Mouse (Mus musculus): Measurements from ENCODE around the gene Anp32a. TPM values are rescaled to one million over a fixed set of nuclear protein-coding genes. Genes with fewer than 3 reads are reported as not detected.

Gene Anp32a
- polyA plus RNA-seq, 1 experiment from 2014 or later: 103 TPM

DNA sequence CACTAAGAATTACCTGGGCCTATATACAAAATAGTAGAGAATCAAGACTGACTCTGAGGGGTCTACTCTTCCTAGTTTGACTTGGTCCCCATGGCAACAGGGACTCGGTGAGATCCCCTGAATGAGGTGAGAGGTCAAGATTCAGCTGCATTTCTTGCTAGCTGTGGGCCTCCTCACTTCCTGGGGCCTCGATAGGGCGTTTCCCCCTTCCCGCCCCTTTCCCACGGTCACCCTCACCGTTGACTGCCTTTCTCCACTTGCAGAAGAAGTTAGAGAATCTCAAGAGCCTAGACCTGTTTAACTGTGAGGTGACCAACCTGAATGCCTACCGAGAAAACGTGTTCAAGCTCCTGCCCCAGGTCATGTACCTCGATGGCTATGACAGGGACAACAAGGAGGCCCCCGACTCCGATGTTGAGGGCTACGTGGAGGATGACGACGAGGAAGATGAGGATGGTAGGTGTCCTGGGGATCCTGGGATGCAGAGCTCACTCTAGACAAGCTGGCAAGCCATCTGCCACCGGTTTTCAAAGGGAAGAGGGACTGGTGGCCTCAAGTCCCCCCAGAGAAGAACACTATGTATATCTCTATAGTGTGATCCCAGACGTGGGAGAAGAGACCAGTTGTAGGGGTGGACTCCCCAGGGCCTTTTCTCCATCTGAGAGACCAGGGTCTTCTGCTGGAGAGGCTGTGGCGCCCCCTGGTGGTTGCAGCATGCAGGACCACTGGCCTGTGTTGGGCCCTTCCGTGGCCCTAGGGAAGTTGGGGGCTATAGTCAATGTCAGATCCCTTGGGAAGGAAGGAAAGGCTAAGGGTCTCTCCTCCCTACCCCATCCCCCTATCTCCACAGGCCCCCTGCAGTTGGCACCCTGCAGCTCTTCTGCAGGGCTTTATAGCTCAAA lies 32.4 kb downstream of the Anp32a start:
- Histone ChIP-seq H3K27me3 (replicated peaks) (no peaks in the 10 kb centered on the region), H3K27ac (no peak overlapping the region), H3K4me2 (no peak overlapping the region), H3K9ac (no peak overlapping the region), H3K9me3 (no peaks in the 10 kb centered on the region), H3K4me1 (peaks cover under 1% of the 10 kb centered on the region), H3K36me3 (replicated peaks) (peaks cover 25% of the 10 kb centered on the region; the same call in 1 of the 2 replicates), H3K4me3 (no peak overlapping the region)
- no peak for ATAC-seq (replicated peaks)
- 63% methylated on average over 18 of the region's 18 CpGs for WGBS

DNA sequence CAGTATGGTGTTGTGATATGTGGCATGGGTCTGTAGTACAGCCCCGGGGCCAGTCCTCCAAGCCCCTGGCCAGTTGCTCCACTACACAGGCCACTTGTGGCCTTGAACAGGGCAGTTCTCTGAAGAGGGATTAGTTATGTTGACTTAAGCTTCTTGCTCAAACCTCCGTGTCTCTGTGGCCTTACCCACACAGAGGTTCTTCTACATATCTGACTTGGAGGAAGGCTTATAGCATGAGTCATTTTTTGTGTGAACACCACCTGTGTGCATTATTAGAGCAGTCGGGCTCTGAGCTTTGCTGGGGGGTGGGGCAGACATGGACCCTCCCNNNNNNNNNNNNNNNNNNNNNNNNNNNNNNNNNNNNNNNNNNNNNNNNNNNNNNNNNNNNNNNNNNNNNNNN lies 33.2 kb downstream of the Anp32a start:
- no peak overlapping the region for H3K4me3 ChIP-seq
- no peaks in the 10 kb centered on the region for H3K9me3 ChIP-seq
- 72% methylated on average over 3 of the region's 3 CpGs for WGBS
- peaks cover 25% of the 10 kb centered on the region; the same call in 1 of the 2 replicates for H3K36me3 ChIP-seq (replicated peaks)
- no peak for ATAC-seq (replicated peaks)
- H3K27ac ChIP-seq: no peak overlapping the region
- H3K27me3 ChIP-seq (replicated peaks): no peaks in the 10 kb centered on the region
- H3K4me2 ChIP-seq: no peak overlapping the region
- H3K9ac ChIP-seq: no peak overlapping the region
- H3K4me1 ChIP-seq: no peaks in the 10 kb centered on the region; the same call in none of the 2 replicates

DNA sequence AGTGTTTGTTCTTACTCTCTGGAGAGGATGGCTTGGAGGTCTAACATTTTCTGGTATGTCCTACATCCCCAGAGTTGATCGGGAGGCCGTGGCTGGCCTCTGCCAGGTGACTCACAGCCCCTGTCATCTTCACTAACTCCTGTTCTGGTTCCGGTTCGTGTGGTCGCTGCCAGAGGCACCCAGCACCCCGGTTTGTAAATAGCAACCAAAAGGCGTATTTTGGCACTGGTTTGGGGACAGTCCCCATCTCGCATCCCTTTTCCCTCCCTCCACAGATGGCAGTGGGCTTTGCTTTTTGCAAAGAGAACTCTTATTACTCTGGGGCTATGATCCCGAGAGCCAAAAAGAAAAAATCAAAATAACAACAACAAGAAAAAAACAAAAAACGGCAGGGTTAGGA lies 36.8 kb downstream of the Anp32a start:
- no peak overlapping the region for H3K4me2 ChIP-seq
- no peak for ATAC-seq (replicated peaks)
- WGBS: 94% methylated on average over 10 of the region's 10 CpGs
- no peak overlapping the region for H3K27ac ChIP-seq
- H3K4me1 ChIP-seq: peaks cover 3% of the 10 kb centered on the region; the same call in 1 of the 2 replicates
- peaks cover 25% of the 10 kb centered on the region; the same call in 1 of the 2 replicates for H3K36me3 ChIP-seq (replicated peaks)
- H3K27me3 ChIP-seq (replicated peaks): no peaks in the 10 kb centered on the region
- H3K9ac ChIP-seq: no peak overlapping the region
- H3K4me3 ChIP-seq: no peak overlapping the region
- no peaks in the 10 kb centered on the region for H3K9me3 ChIP-seq

DNA sequence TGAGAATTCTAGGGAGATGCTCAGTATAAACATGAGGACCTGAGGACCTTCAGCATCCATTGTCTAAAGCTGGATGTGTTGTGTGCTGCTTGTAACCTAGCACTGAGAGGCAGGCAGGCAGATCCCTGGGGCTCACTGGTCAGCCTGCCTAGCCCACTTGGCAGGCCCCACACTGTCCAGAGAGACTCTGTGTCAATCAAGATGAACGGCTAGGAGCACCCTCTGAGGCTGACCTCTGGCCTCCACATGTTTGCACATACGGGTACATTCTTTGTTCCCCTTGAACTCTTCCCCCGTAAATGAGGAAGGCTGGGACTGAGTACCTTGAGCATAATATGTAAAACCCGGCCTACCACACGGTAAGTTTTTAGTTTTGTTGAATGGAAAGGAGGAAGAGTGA lies 39.3 kb downstream of the Anp32a start:
- H3K4me2 ChIP-seq: no peak overlapping the region
- 71% methylated on average over 5 of the region's 5 CpGs for WGBS
- peaks cover 3% of the 10 kb centered on the region; the same call in 1 of the 2 replicates for H3K4me1 ChIP-seq
- no peaks in the 10 kb centered on the region for H3K9me3 ChIP-seq
- peaks cover 19% of the 10 kb centered on the region; the same call in 1 of the 2 replicates for H3K36me3 ChIP-seq (replicated peaks)
- no peak overlapping the region for H3K4me3 ChIP-seq
- H3K27me3 ChIP-seq (replicated peaks): no peaks in the 10 kb centered on the region
- no peak for ATAC-seq (replicated peaks)
- no peak overlapping the region for H3K9ac ChIP-seq
- H3K27ac ChIP-seq: no peak overlapping the region

- H3K4me3 ChIP-seq: no peak overlapping the region
- H3K9ac ChIP-seq: no peak overlapping the region
- H3K9me3 ChIP-seq: no peaks in the 10 kb centered on the region
- no peaks in the 10 kb centered on the region for H3K27me3 ChIP-seq (replicated peaks)
- H3K4me2 ChIP-seq: no peak overlapping the region
- no peak for ATAC-seq (replicated peaks)
- no peak overlapping the region for H3K27ac ChIP-seq
- peaks cover 3% of the 10 kb centered on the region; the same call in 1 of the 2 replicates for H3K4me1 ChIP-seq
- H3K36me3 ChIP-seq (replicated peaks): peaks cover 11% of the 10 kb centered on the region; the same call in 1 of the 2 replicates
- WGBS: 60% methylated on average over 8 of the region's 8 CpGs
These were observed 40.4 kb downstream of the Anp32a start for GRCm38 (mm10) chr9:62381402-62381913.

DNA sequence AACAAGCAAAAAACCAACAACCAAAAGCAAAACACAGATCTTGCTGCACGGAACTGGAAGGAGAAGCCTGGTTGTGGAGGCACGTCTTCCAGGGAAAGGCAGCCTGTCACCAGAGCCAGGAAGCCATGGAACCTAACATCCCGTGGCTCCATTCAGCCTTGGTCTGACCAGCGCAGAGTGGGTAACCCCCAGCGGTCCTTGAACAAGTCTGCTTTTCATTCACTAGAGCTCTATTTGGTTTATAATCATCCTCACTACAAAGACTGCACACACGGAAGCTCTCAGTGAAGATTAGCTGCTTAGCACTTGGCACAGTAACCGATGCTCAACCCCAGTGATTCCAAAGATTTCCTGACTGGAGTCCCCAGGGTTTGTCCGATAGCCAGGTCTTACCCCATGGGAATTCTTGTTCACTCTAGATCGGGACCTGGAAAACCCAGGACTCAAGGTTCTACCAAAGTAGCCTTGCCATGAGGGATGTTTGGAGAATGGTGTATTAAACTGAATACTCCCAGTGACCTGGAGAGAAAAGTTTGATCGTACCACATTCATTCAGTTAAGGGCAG lies 41.5 kb downstream of the Anp32a start:
- WGBS: 60% methylated on average over 10 of the region's 10 CpGs
- Histone ChIP-seq H3K4me1 (peaks cover 3% of the 10 kb centered on the region; the same call in 1 of the 2 replicates), H3K9me3 (no peaks in the 10 kb centered on the region), H3K4me3 (no peak overlapping the region), H3K36me3 (replicated peaks) (peaks cover 6% of the 10 kb centered on the region; the same call in 1 of the 2 replicates), H3K27ac (no peak overlapping the region), H3K4me2 (no peak overlapping the region), H3K9ac (no peak overlapping the region), H3K27me3 (replicated peaks) (no peaks in the 10 kb centered on the region)
- no peak for ATAC-seq (replicated peaks)

- Histone ChIP-seq H3K27ac (no peak overlapping the region), H3K9ac (no peak overlapping the region), H3K9me3 (no peaks in the 10 kb centered on the region), H3K4me3 (no peak overlapping the region), H3K36me3 (replicated peaks) (no peaks in the 10 kb centered on the region), H3K4me1 (peaks cover 3% of the 10 kb centered on the region; the same call in 1 of the 2 replicates), H3K4me2 (no peak overlapping the region), H3K27me3 (replicated peaks) (no peaks in the 10 kb centered on the region)
- 90% methylated on average over 6 of the region's 6 CpGs for whole genome bisulfite sequencing
- ATAC-seq (replicated peaks): no peak
These were observed 44.0 kb downstream of the Anp32a start for GRCm38 (mm10) chr9:62385062-62385461.

DNA sequence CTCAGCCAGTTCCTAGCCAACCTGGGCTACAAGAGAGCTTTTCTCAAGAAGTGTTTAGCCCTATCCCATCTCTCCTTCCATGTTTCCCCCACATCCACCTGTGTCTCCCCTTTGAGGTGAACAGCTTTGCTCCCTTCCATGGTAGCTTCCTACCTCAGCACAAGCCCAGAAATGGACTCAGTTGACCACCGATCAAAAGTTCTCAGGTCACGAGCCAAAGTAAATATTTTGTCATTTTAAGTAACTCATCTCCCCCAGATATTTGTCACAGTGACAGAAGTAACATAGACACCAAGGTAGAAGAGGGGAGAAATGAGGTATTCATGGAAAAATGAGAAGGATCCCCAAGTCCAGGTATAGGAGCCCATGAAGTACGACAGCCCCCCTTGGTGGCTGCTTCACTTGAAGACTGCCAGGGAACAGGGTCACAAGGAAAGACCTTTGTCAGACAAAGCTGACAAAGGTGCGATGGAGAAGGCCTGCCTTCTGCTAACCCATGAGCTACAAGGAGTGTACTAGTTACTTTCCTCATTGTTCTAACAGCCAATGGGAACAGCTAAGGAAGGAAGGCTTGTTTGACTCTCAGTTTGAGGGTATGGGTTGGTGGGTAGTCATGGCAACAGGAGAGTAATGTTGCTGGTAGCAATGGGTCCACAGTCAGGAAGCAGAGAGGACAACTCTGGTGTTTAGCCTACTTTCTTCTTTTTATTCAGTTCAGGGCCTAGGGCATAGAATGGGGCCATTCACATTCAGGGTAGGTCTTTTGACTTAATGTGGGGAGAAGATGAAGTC lies 44.8 kb downstream of the Anp32a start:
- H3K36me3 ChIP-seq (replicated peaks): no peaks in the 10 kb centered on the region
- no peak overlapping the region for H3K27ac ChIP-seq
- H3K9me3 ChIP-seq: no peaks in the 10 kb centered on the region
- H3K4me1 ChIP-seq: peaks cover 3% of the 10 kb centered on the region; the same call in 1 of the 2 replicates
- no peaks in the 10 kb centered on the region for H3K27me3 ChIP-seq (replicated peaks)
- WGBS: 88% methylated on average over 4 of the region's 4 CpGs
- no peak overlapping the region for H3K9ac ChIP-seq
- no peak overlapping the region for H3K4me2 ChIP-seq
- ATAC-seq (replicated peaks): no peak
- no peak overlapping the region for H3K4me3 ChIP-seq

DNA sequence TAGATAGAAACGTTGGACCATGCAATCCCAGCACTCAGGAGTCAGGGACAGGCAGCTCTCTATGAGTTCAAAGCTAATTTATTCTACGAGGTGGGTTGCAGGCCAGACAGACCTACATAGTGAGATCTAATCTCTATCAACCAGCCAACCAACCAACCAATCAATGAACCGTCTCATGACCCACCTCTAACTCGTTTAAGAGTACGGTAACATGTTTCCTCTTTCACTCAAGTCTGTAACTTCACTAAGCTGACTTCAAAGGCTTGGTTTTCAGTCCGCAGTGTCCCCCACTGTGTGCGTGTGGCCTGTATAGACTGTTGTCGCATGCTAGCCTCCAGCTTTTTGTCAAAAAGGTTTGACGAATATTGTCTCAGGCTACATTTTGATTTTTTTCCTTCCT lies 48.6 kb downstream of the Anp32a start:
- 52% methylated on average over 9 of the region's 9 CpGs for WGBS
- Histone ChIP-seq H3K27ac (no peak overlapping the region), H3K4me3 (no peak overlapping the region), H3K4me1 (peaks cover 3% of the 10 kb centered on the region; the same call in 1 of the 2 replicates), H3K9ac (no peak overlapping the region), H3K27me3 (replicated peaks) (no peaks in the 10 kb centered on the region), H3K36me3 (replicated peaks) (no peaks in the 10 kb centered on the region), H3K9me3 (no peaks in the 10 kb centered on the region), H3K4me2 (no peak overlapping the region)
- no peak for ATAC-seq (replicated peaks)

GRCm38 (mm10) chr9:62393531-62393930 lies 52.4 kb downstream of the Anp32a start:
- H3K9ac ChIP-seq: no peak overlapping the region
- H3K9me3 ChIP-seq: no peaks in the 10 kb centered on the region
- WGBS: 60% methylated on average over 2 of the region's 2 CpGs
- no peaks in the 10 kb centered on the region for H3K27me3 ChIP-seq (replicated peaks)
- no peak overlapping the region for H3K4me2 ChIP-seq
- ATAC-seq (replicated peaks): no peak
- H3K4me1 ChIP-seq: peaks cover 3% of the 10 kb centered on the region; the same call in 1 of the 2 replicates
- no peak overlapping the region for H3K4me3 ChIP-seq
- H3K27ac ChIP-seq: no peak overlapping the region
- no peaks in the 10 kb centered on the region for H3K36me3 ChIP-seq (replicated peaks)

GRCm38 (mm10) chr9:62394163-62394562 lies 53.1 kb downstream of the Anp32a start:
- Histone ChIP-seq H3K36me3 (replicated peaks) (no peaks in the 10 kb centered on the region), H3K9ac (no peak overlapping the region), H3K4me2 (no peak overlapping the region), H3K27ac (no peak overlapping the region), H3K4me1 (peaks cover 3% of the 10 kb centered on the region; the same call in 1 of the 2 replicates), H3K4me3 (no peak overlapping the region), H3K27me3 (replicated peaks) (no peaks in the 10 kb centered on the region), H3K9me3 (no peaks in the 10 kb centered on the region)
- no peak for ATAC-seq (replicated peaks)
- 72% methylated on average over 2 of the region's 2 CpGs for WGBS

Measured in midbrain, embryonic 15.5 days (tissue).